Mouse (Mus musculus) heart, postnatal 0 days (tissue): ENCODE measurements at regions not wholly inside any gene's neighbourhood (a gene's known extent, or its start where the extent isn't known, plus 50 kb on each side); places are given as distances from the start of the nearest gene placed in this dataset.

Source experiments
- CTCF ChIP-seq: IDR thresholded peaks from 2 replicates; pipeline ENCODE4 v1.5.1; 2016; ENCODE audit warnings: antibody characterized with exemption, control low read depth, low read depth
- EP300 ChIP-seq: IDR thresholded peaks from 2 replicates; pipeline ENCODE4 v1.6.1; 2016; ENCODE audit warnings: antibody characterized with exemption, low read depth

DNA sequence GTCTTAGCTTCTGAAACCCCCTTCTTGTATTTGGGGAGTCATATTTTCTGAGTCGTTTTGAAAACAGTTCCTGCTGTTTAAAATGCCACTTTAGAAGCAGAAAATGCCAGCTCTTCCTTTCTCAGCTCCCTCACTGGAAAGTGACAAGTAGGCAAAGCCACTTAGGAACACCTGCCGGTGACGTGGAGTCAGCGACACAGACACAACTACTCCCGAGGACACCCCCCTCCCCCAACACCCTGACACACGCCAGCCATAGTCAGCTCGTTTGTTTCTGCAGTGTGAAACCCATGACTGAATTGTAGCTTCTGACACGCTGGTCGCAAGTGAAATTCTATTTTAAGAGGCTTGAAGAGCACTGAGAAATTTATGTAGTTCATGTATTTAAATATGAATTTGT lies 72.9 kb upstream of the Tlk1 start:
- TF ChIP-seq CTCF (no peak), EP300 (no peak)
